Mouse (Mus musculus): Measurements from ENCODE around the gene Samd14.

DNA sequence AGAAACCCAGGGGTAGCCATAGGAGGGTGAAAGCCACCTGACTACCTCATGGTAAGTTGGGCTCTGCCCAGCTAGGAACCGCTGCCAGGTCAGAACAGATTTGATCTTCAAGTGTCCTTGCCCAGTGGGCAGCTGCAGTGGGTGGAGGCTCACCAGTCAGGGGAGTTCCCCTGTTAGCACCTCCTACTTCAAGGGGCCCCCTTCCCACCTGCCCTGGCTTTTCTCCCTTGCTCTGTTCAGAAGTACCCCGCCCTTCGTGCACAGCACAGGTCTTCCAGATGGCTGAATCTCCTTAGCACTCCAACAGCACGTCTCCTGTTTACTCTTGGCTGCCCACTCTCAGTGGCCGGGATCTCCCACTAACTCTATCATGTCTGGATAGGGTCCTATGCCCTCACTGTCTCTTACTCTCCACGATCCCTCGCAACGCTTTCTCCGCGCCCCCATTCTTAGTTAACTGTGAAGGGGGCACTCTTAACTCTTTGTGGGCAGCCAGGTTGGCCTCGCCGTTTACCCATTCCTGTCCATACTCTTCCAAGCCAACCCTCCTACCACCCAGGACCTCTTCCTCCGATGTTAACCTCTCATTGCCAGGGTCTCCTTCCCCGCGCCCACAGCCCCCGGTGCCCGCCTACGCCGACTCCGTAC is 30.9 kb downstream of the Samd14 start:
- TF ChIP-seq CTCF (IDR thresholded peaks at IDR 0.05) (no peak), EP300 (IDR thresholded peaks at IDR 0.05) (no peak)

All from lung, postnatal 0 days (tissue).